Mouse (Mus musculus) cerebellum, postnatal 25 days (tissue): ENCODE data around the gene Hsd17b12.

ENCODE experiments used
- DNase-seq, 2 experiments: peaks; one replicate each; pipeline ENCODE4 v3.0.0; 2021; ENCODE audit warnings: mixed read lengths in 2 of 2

The Hsd17b12 gene

GRCm38 (mm10) chr2:94066540-94067135, 91.1 kb downstream of the Hsd17b12 start:
- no peak for DNase-seq

- no peak for DNase-seq
Measured at GRCm38 (mm10) chr2:94066120-94066519, 91.6 kb downstream of the Hsd17b12 start.

DNA sequence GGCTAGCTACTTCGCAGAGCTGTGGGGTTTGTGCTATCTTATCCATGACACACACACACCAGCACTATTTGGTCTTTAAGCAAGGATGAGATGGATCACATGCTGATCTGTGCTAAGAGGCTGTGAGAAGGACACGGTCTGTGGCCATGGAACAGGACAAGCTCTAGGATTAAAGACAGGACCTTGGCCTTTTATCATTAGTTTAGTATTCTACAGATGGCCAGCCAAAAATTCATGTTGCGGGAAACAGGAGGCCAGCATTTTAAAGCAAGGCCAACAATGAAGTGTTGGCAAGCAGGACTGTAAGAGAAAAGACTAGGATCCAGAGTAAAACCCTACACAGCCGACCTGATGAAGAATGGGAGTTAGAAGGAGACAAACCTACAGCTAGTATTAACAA, 95.0 kb downstream of the Hsd17b12 start:
- no peak for DNase-seq

- peak in 1 of 2 experiments; percentile 67 for DNase-seq
Measured at GRCm38 (mm10) chr2:94059459-94059858, 98.3 kb downstream of the Hsd17b12 start.

DNA sequence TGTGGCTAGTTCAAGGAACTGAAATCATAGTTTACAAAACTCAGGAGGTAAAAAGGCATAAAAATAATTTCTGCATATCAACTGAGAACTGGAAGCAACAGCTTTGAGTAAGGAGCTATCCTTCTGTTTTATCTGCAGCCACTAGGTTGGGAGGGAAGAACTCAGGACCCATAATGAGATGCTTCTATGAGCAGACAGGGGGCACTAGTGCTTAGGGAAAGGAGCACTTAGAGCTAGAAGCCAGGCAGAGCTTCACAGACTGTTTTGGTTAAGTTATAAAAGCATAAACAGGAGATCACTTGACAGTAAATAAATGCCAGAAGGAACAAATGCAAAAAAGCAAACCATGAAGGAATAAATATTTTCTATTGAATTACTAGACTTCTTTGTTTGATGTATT, 103.0 kb downstream of the Hsd17b12 start:
- DNase-seq, result peak; percentile 35 to 66

GRCm38 (mm10) chr2:94051952-94052351, 105.8 kb downstream of the Hsd17b12 start:
- DNase-seq, result no peak

- DNase-seq, result no peak
Measured at GRCm38 (mm10) chr2:94050901-94051300, 106.9 kb downstream of the Hsd17b12 start.

- no peak for DNase-seq
Measured at GRCm38 (mm10) chr2:94049471-94050176, 108.1 kb downstream of the Hsd17b12 start.

GRCm38 (mm10) chr2:94048733-94049470, 108.9 kb downstream of the Hsd17b12 start:
- DNase-seq, result no peak

GRCm38 (mm10) chr2:94048271-94048670, 109.5 kb downstream of the Hsd17b12 start:
- DNase-seq, result no peak

GRCm38 (mm10) chr2:94045411-94046090, 112.2 kb downstream of the Hsd17b12 start:
- DNase-seq, result peak; percentile 34 to 53

- no peak for DNase-seq
Measured at GRCm38 (mm10) chr2:94044174-94044573, 113.6 kb downstream of the Hsd17b12 start.

- DNase-seq, result no peak
Measured at GRCm38 (mm10) chr2:94043662-94044061, 114.1 kb downstream of the Hsd17b12 start.

GRCm38 (mm10) chr2:94042461-94042860, 115.3 kb downstream of the Hsd17b12 start:
- DNase-seq, result no peak

DNA sequence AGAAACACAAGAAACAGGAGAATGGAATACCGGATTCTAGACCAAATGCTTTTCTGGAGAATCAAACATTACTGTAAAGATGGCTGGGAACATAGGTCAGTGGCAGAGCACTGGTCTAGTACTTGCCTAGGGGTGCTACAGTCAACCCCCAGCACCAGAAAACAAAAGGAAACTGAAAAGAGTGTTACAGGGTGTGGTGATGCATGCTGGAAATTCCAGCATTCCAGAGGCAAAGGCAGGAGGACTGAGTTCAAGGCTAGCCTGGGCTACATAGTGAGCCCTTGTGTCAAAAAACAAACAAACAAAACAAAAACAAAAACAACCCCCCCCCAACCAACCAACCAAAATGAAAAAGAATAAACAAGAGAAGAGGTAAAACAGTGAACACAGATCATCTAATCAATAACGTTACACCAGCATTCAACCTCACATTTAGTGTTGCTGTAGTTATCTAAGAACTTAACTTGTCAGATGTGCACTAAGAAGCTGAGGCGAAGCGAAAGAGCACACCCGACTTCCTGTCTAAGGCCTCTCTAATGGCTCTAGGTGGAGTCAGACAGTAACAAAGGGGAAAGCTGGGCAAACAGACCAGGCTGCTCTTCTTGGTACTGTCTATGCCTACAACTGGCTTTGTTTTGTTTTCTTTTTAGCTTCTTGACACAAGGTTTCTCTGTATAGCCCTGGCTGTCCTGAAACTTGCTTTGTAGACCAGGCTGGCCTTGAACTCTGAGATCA, 117.2 kb downstream of the Hsd17b12 start:
- DNase-seq, result no peak

GRCm38 (mm10) chr2:94035428-94036331, 122.1 kb downstream of the Hsd17b12 start:
- peak; percentile 89 to 90 for DNase-seq

DNA sequence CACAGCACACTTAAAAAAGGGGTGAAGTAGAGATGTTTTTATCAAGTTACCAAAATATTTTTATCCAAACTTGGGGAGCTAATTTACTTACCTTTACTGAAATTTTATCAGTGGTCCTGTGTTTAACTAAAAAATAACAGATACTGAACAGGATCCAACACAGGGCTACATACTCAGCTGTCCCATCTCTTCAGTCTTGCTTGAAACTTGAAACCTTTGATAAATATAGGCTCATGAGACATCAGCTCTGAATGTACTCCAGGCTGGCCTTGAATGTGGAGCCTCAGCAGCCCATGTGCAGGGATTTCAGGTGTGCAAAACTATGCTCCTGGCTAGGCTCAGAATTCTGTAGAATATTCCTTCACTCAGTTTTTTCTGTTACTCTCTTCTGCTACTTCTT, 127.2 kb downstream of the Hsd17b12 start:
- no peak for DNase-seq

DNA sequence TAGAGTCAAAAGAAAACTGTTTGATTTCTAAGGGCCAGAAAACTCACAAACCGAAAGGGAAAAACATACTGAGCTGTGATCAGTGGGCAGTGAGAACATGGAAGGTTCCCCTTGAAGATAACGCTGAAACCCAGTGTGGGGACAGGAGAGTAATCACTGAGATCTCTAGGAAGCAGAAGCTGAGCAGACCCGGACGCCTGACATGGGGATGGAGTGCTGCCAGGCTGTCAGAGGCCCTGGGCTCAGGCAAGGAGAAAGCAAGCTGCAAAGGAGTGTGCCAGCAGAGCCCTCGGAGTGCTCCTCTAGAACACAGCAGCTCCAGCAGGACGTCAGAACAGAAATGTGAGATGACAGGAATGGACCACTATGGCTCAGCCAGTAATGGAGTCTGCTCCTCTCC, 133.1 kb downstream of the Hsd17b12 start:
- no peak for DNase-seq

DNA sequence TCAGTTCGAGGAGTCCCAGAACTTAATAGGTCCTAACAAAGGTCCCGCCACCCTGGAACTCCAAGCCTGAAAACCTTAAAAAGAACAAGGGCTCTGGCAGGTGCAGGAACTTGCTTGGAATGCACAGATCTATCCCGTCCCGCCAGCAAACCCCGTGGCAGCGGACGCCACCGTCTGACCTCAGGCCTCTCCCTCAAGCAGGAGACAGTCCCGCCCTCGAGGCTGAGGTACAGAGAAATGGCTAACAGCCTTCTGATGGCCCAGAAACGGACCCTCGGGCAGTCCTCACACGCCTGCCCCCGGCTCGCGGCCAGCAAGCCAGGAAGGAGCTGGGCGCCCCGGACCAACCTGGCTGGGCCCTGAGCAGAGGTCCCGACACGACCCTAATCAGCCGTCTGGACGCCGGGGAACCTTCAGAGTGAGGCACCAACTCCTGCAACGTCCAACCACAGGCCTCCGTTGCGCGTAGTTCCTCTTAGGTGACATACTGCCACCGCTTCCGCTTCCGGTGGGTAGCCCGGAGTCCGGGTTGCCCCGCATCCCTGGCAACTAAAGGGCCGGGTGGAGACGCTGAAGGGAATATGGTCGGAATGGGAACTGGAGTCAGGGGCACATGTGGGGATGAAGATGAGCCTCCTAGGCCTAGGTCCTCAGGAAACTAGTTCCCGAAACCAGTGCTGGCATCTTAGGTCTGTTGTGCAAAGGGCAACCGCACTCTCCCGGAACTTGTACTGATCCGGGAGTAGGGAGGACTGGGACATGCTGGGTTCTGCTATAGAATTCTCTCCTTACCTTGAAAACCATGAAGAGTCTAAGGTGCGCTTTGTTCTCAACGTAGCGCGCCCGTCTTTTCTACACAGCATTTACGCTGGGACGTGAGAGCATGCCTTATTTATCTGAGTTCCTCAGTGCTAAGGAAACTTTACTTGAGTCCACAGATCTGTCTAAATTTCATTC, 147.2 kb downstream of the Hsd17b12 start, which contains the start of gene Alkbh3:
TSS of gene Alkbh3 (minus strand) at position 473 of the 957 bp plus-strand sequence.
- DNase-seq, result peak; percentile 96

- peak; percentile 87 to 94 for DNase-seq
Measured at GRCm38 (mm10) chr2:94002331-94002730, 155.4 kb downstream of the Hsd17b12 start.
